Mouse (Mus musculus) megakaryocyte, adult 5-6 weeks (primary cell): ENCODE results near the gene Me1. TPM values are rescaled to one million over a fixed set of nuclear protein-coding genes. Genes with fewer than 3 reads are reported as not detected.

Experiments
- ATAC-seq: 2 replicates; pipeline ENCODE4 v1.8.0; 2016; ENCODE audit warnings: mild to moderate bottlenecking, inconsistent platforms; ENCODE audit not compliant: poor library complexity, severe bottlenecking
- total RNA-seq, 2 experiments: library from RNA; stranded (forward) in 1 of 2; stranded (reverse) in 1 of 2; fragments of 153-499, 151-499 nt in 1 of 2; fragments of 221-1000, 200-1000 nt in 1 of 2; gene quantifications; 2 replicates each; pipeline versions ENCODE4 v1.2.3 to v1.2.4; 2015 to 2017

Me1 gene
- not detected in 2 replicates for total RNA-seq (2015)
- total RNA-seq (2017), result not detected in 2 replicates

GRCm38 (mm10) chr9:86695818-86696261 is at the start of gene Me1:
Gene Me1, minus strand, starts transcription at chr9:86695953.
- peak; percentile 71 for ATAC-seq

- no peak for ATAC-seq
These were observed 48.3 kb upstream of the Me1 start for GRCm38 (mm10) chr9:86744041-86744440.

DNA sequence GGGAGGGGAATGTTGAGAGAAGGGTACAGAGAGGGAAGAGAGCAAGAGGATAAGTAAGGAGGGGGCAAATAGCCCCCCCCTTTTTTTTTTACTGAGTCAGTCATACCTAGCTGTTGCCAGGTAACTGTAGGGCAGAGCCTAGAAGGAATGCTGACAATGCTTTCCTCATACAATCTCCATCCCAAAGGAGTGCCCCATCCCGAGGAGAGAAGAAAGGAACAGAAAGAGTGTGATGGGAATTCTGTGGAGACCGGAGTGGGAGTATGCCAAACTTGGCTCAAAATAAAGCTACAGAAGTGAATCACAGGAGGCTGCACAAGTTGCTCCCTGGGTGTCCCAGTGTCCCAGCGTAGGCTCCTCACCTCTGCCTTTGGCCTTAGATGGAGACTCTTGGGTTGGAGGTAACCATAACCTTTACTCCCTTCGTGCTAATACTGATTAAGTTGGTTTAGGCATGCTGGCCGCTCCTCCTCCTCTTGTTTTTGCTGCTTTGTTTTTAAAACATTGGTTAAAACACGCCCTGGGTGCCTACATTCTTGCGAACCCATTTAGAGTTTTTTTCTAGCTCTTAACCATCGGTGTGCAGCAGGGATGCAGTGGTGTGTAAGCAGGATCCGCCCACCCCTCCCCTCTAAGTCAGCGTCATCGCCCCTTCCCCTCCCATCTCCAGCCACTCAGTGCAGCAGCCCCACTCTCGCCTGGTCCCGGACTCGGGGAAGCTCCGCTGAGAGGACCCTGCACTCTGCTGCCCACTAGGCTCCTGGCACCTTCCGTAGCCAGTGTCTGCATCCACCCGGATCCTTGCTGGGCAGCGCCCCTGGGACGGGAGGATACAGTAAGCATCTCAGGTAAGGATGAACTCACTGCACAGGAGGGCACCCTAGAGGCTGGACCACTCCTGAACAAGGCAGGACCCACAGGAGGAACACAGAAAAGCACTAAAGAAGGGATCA is 47.5 kb upstream of the Me1 start, which contains the start of gene Prss35:
Gene Prss35 (plus strand): TSS at position 691 of the 953 bp plus-strand sequence.
- no peak; the same call in 1 of the 2 replicates for ATAC-seq

GRCm38 (mm10) chr9:86739971-86740370 is 44.2 kb upstream of the Me1 start:
- no peak for ATAC-seq

DNA sequence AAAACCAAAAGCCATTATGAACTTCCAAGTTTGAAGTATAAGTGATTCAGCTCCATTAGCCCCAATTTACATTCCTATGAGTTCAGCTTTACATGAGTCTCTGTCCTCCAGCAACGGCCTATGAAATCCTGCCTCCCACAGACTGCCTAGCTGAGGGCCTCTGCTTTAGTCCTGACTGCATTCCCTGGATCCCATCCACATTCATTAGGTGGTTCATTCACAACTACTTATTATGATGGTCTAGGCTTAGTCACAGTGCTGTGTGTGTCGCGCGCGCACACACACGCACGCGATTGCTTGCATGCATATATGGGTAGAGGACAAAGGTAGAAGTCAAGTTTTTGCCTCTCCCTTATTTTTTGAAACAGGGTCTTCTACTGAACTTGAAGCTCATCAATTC is 43.0 kb upstream of the Me1 start:
- ATAC-seq, result no peak

GRCm38 (mm10) chr9:86738067-86738466 is 42.3 kb upstream of the Me1 start:
- ATAC-seq, result no peak

GRCm38 (mm10) chr9:86736991-86737390 is 41.2 kb upstream of the Me1 start:
- ATAC-seq, result no peak

DNA sequence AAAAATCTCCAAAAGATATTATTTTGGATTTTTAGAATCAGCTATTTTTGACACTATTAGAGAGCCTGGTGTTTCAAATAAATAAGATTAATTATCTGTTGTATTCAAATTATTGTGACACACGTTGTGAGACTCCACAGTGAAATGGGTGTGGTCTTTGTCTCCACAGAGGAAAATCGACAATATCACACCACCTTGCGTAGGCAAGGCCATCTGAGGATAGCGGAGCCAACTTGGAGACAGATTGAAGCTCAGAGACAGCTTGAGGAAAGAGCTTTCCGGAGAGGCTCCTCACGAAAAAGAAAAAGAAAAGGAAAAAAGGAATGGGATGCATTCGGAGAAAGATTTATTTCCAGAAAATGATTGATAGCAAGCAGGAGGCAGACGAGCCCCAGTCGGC is 39.0 kb upstream of the Me1 start:
- no peak for ATAC-seq

DNA sequence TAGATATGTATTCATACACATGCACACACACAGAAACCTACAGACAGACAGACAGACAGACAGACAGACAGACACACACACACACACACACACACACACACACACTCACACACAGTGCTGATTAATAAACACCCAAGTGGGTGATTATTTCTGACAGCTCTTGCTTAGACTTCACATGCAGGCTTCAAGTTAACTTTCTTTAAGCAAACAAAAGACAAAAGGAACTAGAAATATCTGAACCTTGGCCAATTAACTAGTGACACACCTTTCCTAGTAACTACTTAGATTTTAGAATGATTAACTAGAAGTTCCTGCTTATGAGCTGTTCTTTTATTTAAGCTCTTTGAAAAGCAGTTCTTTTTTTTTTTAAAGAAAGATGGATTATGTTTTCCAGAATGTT is 38.6 kb upstream of the Me1 start:
- ATAC-seq, result no peak

- no peak for ATAC-seq
These were observed 34.1 kb upstream of the Me1 start for GRCm38 (mm10) chr9:86729811-86730210.

- ATAC-seq, result no peak
These were observed 33.3 kb upstream of the Me1 start for GRCm38 (mm10) chr9:86729084-86729483.

- ATAC-seq, result no peak
These were observed 32.6 kb upstream of the Me1 start for GRCm38 (mm10) chr9:86728214-86728814.

- no peak for ATAC-seq
These were observed 30.6 kb upstream of the Me1 start for GRCm38 (mm10) chr9:86726381-86726720.

- no peak for ATAC-seq
These were observed 30.0 kb upstream of the Me1 start for GRCm38 (mm10) chr9:86725604-86726380.

DNA sequence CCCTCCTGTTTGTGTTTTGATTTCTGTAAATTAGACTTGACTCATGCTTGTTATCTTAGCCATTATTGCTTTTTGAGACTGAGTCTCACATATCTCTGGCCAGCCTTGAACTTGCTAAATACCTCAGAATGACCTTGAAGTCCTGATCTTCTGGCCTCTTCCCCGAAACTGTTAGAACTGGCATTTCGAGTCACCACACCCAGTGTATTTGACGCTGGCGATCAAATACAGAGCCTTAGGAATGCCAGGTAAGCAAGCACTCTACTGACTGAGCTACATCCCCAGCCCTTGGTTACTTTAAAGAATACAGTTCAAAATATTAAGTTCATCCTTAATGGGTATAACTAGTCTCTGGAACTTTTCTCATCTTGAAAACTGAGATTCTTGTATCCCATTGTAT is 29.3 kb upstream of the Me1 start:
- no peak for ATAC-seq

DNA sequence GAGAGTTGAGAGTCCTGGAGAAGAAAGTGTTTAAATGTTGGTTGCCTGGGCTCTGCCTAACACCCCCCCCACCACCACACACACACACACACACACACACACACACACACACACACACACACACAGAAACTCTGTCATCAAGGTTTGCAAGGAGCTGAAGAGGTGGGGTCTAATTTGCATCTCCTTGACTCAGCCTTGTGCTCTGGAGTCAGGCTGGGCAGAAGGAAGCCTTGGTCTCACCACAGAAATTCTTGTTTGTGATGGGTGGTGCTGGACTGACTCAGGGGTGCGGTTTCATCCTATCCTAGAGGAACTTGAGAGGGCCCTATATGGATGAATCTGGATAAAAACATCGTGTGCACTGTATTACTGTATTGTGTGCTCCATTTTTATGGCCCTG is 25.0 kb upstream of the Me1 start:
- no peak for ATAC-seq

GRCm38 (mm10) chr9:86720227-86720626 is 24.5 kb upstream of the Me1 start:
- ATAC-seq, result no peak

DNA sequence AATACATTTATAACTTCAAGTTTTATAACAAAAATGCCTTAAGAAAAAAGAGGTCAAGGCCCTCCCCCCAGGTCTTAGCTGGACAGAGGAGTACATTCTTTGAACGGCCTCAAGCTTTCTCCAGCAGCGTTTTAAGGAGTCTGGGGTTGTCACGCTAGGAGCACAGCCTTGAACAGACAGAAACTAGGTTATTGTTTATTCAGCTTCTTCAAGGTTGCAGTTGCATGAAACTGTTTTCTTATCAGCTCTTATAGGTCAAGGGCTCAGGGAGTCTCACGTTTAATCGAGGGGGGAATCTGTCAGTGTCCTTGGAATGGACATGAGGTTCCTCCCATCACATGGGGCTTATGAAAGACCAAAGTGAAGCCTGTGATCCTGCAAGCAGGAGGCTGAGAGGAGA is 21.4 kb upstream of the Me1 start:
- no peak for ATAC-seq

GRCm38 (mm10) chr9:86716540-86716939 is 20.8 kb upstream of the Me1 start:
- ATAC-seq, result no peak

DNA sequence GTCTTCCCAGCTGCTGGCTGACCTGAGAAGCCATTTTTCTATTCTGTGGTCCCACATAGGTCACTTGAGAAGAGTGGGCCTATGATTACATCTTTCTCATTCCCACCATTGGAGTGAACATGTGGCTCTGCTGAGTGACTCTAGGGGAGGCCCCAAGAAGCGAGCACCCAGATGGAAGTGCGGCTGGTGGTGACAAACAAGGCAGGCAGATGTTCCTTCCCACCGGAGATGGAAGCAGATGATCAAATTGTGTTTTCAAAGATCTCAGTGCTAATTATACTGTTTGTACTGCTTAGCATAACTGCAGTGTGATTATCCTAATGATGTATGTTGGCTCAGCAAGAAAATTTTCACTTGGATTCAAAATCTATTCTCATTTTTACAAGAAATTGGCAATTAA is 18.3 kb upstream of the Me1 start:
- ATAC-seq, result no peak

DNA sequence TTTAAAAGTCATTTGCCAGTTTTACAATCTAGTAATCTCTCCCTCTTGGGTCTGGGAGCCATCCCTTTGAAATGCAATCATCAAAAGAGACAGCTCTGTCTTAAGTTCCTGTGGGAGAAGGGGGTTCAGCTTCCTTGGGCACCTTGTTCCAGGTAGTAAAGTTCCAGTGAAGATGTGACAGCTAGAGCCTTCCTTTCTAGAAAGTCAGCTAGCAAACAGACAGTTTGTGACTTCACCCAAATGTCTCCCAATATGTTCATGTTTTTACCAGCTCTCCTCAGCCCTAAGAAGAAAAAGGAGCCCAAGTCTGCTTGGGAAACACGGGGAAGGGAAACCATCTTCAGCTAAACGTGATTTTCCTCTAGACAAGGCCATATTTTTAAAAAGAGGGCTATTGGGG is 16.9 kb upstream of the Me1 start:
- no peak for ATAC-seq
